Mouse (Mus musculus) ovary, postnatal 36 days (tissue): ENCODE results near the gene Ly75.

Experiments used
- DNase-seq: peaks from one replicate; pipeline ENCODE4 v3.0.0; 2022; ENCODE audit warnings: low spot score, mixed read lengths

Gene Ly75

GRCm38 (mm10) chr2:60382858-60383669 lies at the start of gene Ly75:
Ly75 (minus strand) TSS chr2:60383303.
- peak; percentile 89 for DNase-seq

- no peak for DNase-seq
Measured at GRCm38 (mm10) chr2:60430315-60431021, 47.4 kb upstream of the Ly75 start.

DNA sequence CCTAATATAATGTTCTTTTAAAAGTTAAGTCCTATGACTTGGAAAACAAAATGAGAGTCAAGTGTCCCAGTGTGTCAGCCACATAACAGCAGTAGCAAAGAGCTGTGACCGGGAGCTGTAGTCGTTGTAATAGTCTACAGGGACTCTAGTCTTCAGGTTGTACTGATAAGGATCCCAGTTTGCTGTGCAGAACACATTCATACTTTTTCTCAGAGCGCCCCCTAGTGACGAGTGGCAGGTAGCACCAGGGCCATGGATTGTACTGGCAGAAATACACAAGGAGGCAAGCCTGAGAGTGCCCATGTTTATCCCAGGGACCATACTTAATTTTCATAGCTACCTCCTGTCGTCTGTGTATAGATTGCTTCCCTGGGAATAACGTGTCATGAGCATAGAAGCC lies 35.0 kb upstream of the Ly75 start:
- DNase-seq, result peak; percentile 58

DNA sequence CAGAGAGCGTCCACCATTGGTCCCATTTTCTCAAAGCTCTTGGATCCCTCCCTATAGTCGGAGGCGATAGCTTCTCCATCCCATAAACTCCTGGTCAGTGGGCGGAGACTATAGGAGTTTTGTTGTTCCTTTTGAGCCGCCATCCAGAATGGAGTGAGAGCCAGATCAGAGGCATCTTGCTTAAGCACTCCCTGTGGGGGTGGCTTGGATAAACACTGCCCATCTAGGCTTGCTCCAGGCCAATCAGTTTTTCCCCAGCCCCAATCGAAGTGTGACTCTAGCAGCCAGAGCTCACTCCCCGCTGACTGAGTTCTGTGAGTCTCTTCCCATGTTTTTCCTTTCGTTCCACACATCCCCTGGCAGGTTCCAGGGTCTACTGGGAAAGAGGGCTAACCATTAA lies 31.2 kb upstream of the Ly75 start:
- no peak for DNase-seq

GRCm38 (mm10) chr2:60413006-60413650 lies 30.0 kb upstream of the Ly75 start:
- no peak for DNase-seq

GRCm38 (mm10) chr2:60411181-60411580 lies 28.1 kb upstream of the Ly75 start:
- DNase-seq, result no peak

DNA sequence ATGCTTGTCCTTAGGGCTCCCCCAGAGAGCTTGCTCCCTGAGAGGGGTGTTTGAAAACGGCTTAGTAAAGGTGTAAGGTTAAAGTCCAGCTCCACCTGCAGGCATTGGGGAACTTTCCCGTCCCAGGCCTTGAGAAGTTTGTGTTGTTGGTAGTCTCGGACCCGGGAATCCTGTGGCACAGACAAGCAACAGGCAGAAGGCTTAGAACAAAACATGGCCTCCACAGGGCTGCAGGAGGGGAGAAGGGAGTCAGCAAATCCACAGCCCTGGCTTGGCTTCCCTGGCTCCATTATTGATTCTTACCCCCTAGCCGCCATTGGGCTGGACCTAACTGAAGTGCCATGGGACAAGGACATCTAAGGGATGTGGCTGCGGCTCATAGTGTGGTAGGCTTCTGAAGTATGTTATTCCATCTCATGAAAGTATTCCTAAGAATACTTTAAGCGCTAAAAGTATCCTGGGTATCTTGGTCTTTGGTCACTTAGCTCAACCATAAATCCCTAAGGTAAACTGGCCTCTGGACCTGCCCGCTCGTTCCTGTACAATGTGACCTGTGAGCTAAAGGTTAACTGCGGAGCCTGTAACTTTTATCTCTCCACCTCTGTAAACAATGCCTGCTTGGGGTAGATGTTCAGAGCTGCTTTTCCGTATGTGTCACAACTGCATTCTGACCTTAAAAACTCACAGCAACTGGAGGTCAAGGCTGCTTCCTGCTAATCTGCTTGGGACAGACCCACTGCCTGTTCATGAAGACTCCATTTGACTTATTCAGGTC lies 27.1 kb upstream of the Ly75 start:
- DNase-seq, result no peak

DNA sequence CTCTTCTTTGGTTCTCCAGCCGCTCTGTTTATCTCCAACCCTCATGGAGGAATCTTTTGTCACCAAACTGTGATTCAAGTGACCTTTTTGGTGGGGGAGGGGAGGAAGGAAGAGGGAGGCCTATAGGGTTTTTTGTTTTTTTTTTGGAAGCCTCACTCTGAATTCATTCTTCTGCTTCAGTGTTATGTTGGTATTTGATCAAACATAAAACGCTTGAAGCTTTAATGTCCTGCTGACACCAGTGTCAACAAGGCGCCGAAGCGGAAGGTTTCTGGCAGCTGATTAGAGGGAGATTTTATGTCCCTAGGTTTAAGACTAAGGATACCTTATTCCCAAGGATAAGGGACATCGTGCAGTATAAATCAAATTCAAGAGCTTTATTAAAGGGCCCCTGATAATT lies 26.1 kb upstream of the Ly75 start:
- no peak for DNase-seq

- DNase-seq, result no peak
Measured at GRCm38 (mm10) chr2:60407387-60407786, 24.3 kb upstream of the Ly75 start.

DNA sequence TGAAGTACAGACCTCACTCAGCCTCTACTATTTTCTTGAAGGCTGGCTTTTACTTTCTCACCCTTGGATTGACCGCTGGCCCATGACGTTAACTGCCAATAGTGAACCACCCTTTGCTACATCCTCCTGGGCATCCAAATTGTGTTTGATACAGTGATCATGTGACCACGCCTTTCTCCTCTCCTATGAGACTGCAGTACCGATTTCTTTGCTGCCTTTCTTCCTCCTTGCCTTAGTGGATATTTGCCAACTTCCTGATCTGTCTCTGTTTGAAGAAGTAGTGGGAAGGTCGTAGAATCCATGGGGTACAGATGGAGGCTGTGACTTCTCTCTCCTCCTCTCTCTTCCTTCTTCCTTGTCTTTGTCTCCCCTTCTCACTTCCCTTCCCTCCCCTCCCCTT lies 22.3 kb upstream of the Ly75 start:
- no peak for DNase-seq

GRCm38 (mm10) chr2:60404763-60405162 lies 21.7 kb upstream of the Ly75 start:
- no peak for DNase-seq

DNA sequence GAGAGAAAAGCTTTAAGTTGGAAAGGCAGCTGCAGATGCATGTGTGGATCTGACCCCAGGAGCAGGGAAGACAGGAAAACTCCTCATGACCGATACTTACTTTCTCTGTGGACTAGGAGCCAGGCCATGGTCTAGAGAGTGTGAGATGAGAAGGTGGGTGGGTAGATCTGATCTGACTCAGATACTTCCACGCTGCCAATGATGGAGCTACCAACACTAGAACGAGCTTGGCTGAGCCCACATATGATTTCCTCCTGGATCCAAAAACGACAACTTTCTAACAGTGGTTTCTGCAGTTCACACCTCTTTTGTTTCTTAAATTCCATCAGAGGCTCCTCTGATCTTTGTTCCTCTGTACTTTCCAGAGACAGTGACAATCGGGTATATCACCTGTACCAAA lies 18.6 kb upstream of the Ly75 start:
- DNase-seq, result no peak

DNA sequence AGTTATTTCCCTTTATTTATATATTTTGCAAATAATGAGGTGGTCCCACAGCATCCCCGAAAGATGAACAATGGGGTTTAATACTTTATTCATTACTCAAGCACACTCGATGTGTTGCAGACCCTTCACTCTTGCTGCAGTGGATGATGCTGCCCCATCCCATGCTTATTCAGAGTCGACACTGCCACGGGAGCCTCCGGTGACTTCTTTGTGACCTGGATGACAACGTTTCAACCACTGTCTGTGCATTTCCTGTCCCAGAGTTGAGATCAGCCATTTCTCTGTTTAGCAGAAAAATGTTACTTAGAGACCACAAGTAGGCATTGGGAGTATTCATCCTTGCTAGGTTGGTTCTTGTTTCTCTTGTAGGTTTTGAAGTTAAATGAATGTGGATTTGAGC lies 10.7 kb upstream of the Ly75 start:
- DNase-seq, result no peak

GRCm38 (mm10) chr2:60392286-60392685 lies 9.2 kb upstream of the Ly75 start:
- DNase-seq, result no peak

DNA sequence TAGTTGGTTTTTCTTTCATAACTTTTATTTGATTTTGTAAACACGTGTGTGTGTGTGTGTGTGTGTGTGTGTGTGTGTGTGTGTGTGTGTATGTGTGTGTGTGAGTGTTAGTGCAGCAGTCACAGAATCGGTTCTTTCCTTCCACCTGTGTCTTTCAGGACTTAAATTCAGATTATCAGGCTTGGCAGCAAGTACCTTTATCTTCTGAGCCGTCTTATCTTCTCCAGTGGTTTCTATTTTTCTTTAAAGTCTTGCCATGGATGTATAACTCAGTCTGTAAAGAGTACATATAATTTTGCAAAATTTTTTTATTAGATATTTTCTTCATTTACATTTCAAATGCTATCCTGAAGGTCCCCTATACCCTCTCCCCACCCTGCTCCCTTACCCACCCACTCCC lies 4.3 kb upstream of the Ly75 start:
- no peak for DNase-seq

GRCm38 (mm10) chr2:60386835-60387234 lies 3.7 kb upstream of the Ly75 start:
- DNase-seq, result no peak

- peak; percentile 14 for DNase-seq
Measured at GRCm38 (mm10) chr2:60384763-60385085, 1.6 kb upstream of the Ly75 start.

DNA sequence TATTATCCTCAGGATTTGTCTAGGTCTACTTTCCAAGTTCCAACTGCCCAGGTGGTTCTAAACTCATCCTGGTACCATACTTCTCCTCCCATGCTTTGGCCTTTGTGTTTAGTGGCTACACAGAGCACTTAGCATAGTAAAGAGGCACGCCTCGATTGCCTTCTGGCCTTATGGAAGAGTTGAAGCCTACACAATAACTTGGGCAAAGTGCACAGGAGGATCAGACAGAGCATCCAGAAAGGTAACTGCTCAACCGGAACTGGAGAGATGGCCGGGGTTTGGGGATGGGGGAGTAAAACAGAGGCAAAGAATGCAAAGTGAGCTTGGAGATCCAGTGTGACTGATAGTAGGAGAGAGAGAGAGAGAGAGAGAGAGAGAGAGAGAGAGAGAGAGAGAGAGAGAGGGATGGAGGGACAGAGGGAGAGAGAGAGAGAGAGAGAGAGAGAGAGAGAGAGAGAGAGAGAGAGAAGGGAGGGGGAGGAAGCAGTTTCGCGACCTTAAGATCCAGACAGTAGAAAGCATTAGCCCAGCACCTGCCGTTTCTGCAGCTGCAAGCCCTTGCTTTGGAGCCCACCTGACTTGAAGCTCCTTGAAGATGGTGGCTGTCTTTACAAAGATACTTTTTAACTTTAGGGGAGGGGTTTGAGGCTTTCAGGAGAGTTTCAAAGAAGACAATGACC lies 1.1 kb upstream of the Ly75 start:
- no peak for DNase-seq

DNA sequence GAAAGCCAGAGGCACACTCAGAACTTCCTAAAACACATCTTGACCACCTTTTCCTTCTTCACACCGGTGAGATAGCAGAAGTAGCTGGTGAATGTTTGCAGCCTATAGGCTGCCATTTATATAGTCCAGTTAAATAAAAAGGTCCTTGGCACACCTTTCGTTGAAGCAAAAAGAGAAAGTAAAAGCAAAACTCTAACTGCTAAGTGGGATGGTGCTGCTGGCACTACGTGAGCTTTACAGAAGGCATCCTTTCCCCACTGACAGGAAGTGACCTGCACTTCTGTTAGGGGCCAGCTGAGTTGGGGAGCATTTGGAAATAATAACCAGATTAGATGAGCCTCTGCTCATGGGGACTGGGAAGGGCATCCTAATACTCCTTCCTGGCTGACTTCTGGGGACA lies 757 bp downstream of the Ly75 start:
- DNase-seq, result no peak

GRCm38 (mm10) chr2:60377260-60377659 lies 5.8 kb downstream of the Ly75 start:
- no peak for DNase-seq

DNA sequence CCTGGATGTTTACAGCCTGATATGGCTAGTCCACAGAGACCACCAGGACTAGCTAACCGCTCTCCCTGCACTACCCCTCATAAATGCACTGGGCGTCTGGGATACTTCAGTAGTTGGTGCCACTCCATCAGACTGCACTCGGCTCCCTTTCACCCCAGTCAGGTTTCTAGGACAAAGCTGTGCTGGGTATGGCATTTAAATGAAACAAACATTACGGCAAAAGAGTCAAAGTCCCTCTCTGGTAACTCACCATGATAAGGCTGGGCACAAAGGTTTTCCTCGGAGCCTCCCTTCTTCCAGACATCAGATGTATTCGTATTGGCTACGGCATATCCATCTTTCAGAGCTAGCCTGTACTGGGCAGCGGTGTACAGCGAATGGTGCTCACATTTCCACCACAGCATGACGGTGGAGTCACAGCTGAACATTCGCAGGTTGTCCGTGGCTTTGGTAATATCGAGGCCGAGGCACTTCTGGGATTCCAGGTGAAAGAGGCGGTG lies 7.4 kb downstream of the Ly75 start:
- no peak for DNase-seq

DNA sequence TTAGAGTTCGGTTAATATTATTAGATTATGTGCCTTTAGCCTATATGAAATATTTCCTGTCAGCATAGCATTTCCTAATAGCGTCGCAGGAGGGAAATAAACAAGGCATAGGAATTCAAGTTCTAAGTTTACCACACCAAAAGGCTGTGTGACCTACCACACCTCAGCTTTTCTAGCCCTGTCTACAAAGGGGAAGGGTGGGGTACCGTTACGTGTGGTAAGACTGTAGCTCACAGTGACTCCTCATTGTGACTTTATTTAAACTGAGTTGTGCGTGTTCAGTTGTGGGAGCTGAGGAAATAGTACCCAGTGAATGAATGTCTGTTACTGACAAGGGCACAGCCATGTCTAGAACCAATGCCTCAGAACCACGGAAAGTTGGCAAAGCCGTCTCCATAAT lies 8.0 kb downstream of the Ly75 start:
- DNase-seq, result no peak
